Mouse (Mus musculus) hindbrain, postnatal 0 days (tissue): ENCODE measurements at regions not wholly inside any gene's neighbourhood (a gene's known extent, or its start where the extent isn't known, plus 50 kb on each side); places are given as distances from the start of the nearest gene placed in this dataset.

Experiments used
- ATAC-seq: fragments of 200-750 bp; cut with Nextera tagmentation; 2 replicates; pipeline ENCODE4 v1.8.0; 2017; ENCODE audit warnings: mild to moderate bottlenecking, moderate TSS enrichment, moderate library complexity
- DNase-seq: peaks from one replicate; pipeline ENCODE4 v3.0.0-alpha.2; 2015; ENCODE audit warnings: low spot score
- H3K27ac ChIP-seq: fragments of 300-500 bp; sonication (generic); 2 replicates; pipeline ENCODE4 v1.5.1; 2014; ENCODE audit warnings: mild to moderate bottlenecking
- H3K27me3 ChIP-seq: fragments of 300-500 bp; sonication (generic); 2 replicates; pipeline ENCODE4 v1.6.1; 2014; ENCODE audit warnings: low read length, mixed read lengths; ENCODE audit not compliant: insufficient read depth
- H3K36me3 ChIP-seq: fragments of 300-500 bp; sonication (generic); 2 replicates; pipeline ENCODE4 v1.6.1; 2014; ENCODE audit warnings: low read length, mixed read lengths; ENCODE audit not compliant: insufficient read depth
- H3K4me1 ChIP-seq: fragments of 300-500 bp; sonication (generic); 2 replicates; pipeline ENCODE4 v1.6.1; 2014; ENCODE audit warnings: antibody characterized with exemption, low read length, mixed read lengths; ENCODE audit not compliant: insufficient read depth
- H3K4me2 ChIP-seq: fragments of 300-500 bp; sonication (generic); 2 replicates; pipeline ENCODE4 v1.6.1; 2014; ENCODE audit warnings: low read depth, mild to moderate bottlenecking, low read length, moderate library complexity, mixed read lengths
- H3K4me3 ChIP-seq: fragments of 300-500 bp; sonication (generic); 2 replicates; pipeline ENCODE4 v1.5.1; 2014; ENCODE audit warnings: low read length
- H3K9ac ChIP-seq: fragments of 300-500 bp; sonication (generic); replicated peaks from 2 replicates; pipeline ENCODE4 v1.6.1; 2014; ENCODE audit warnings: mild to moderate bottlenecking, low read length, moderate library complexity, mixed read lengths
- H3K9me3 ChIP-seq: fragments of 300-500 bp; sonication (generic); 2 replicates; pipeline ENCODE4 v1.6.1; 2016; ENCODE audit warnings: low read length, mixed read lengths
- CTCF ChIP-seq: IDR thresholded peaks from 2 replicates; pipeline ENCODE4 v1.5.1; 2016; ENCODE audit warnings: antibody characterized with exemption, control low read depth, low read depth
- WGBS: fragments of 180-500 bp; shearing (Covaris S2); extraction: QIAGEN DNeasy Blood & Tissue Kit; methylation state at CpG from one replicate; pipeline ENCODE4 v1.1.7; 2014; 5-methylcytosine and 5-hydroxymethylcytosine counted together

DNA sequence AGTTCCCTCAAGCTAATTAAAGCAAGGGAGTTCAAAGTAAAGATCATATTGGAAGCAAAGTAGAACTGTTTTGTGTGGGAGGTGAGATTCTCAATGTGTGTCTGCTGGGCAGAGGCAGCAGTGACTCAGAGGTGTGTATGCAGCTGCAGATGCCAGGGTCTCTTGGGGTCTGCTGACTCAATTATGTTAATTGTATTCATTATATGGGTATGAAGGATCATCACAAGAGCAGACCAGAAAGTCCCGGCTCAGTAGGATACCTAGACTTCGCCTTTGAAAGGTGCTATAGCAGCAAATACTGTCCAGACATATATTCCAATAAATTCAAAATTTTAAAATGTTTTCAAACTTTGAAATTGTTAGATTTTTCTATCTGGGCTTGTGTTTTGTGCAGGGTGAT, 147.6 kb upstream of the 4930583I09Rik start:
- Histone ChIP-seq H3K27ac (no peak overlapping the region), H3K27me3 (no peaks in the 10 kb centered on the region), H3K4me1 (no peaks in the 10 kb centered on the region), H3K36me3 (no peaks in the 10 kb centered on the region), H3K4me2 (no peak overlapping the region), H3K9me3 (no peaks in the 10 kb centered on the region), H3K9ac (no peak overlapping the region), H3K4me3 (no peak overlapping the region)
- DNase-seq (no peak), ATAC-seq (no peak)
- no peak for TF ChIP-seq CTCF
- WGBS: 73% methylated on average over 2 of the region's 2 CpGs

DNA sequence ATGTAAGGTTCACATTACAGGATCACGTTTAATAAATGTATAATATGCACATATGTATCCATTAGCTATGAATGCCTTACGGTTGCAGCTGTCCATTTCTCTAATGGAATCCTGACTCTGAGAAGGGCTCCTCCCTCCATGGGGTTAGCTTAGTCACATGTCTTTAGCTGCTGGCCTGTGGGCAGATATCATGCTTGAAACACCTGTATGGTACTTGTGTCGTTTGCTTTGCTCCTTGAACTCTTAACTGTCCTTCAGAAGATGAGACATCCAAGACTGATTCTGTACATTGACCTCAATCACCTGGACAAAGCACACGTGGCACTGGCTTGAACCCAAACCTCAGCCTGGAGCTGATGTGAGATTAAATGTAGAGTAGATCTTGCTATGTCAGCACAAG, 128.3 kb upstream of the 4930583I09Rik start:
- no peak for ATAC-seq
- H3K9ac ChIP-seq: no peak overlapping the region
- WGBS: 83% methylated on average over 4 of the region's 4 CpGs

GRCm38 (mm10) chr17:64961887-64962286, 126.0 kb upstream of the 4930583I09Rik start:
- no peaks in the 10 kb centered on the region for H3K27me3 ChIP-seq
- DNase-seq (no peak), ATAC-seq (no peak)
- H3K4me1 ChIP-seq: no peaks in the 10 kb centered on the region
- H3K9ac ChIP-seq: no peak overlapping the region
- H3K4me3 ChIP-seq: no peak overlapping the region
- H3K36me3 ChIP-seq: no peaks in the 10 kb centered on the region
- no peaks in the 10 kb centered on the region for H3K9me3 ChIP-seq
- no peak overlapping the region for H3K27ac ChIP-seq
- no peak overlapping the region for H3K4me2 ChIP-seq
- WGBS: 87% methylated on average over 2 of the region's 2 CpGs
- TF ChIP-seq CTCF: no peak

More for the DNA sequence above, 128.3 kb upstream of the 4930583I09Rik start:
- Histone ChIP-seq H3K9me3 (no peaks in the 10 kb centered on the region), H3K27me3 (no peaks in the 10 kb centered on the region), H3K4me2 (no peak overlapping the region), H3K4me1 (no peaks in the 10 kb centered on the region), H3K4me3 (no peak overlapping the region), H3K27ac (no peak overlapping the region), H3K36me3 (no peaks in the 10 kb centered on the region)
- no peak for DNase-seq
- TF ChIP-seq CTCF: no peak

- ATAC-seq (no peak), DNase-seq (no peak)
- WGBS: 69% methylated on average over 9 of the region's 9 CpGs
- H3K27ac ChIP-seq: no peak overlapping the region
- no peaks in the 10 kb centered on the region for H3K27me3 ChIP-seq
- H3K9ac ChIP-seq: no peak overlapping the region
- no peak for TF ChIP-seq CTCF
- no peak overlapping the region for H3K4me3 ChIP-seq
- H3K9me3 ChIP-seq: no peaks in the 10 kb centered on the region
- no peaks in the 10 kb centered on the region for H3K36me3 ChIP-seq
- H3K4me2 ChIP-seq: no peak overlapping the region
- H3K4me1 ChIP-seq: no peaks in the 10 kb centered on the region
Measured at GRCm38 (mm10) chr17:64957495-64957894, 121.6 kb upstream of the 4930583I09Rik start.

- Histone ChIP-seq H3K9ac (no peak overlapping the region), H3K36me3 (no peaks in the 10 kb centered on the region), H3K27ac (no peak overlapping the region), H3K4me3 (no peak overlapping the region), H3K4me2 (no peak overlapping the region), H3K27me3 (no peaks in the 10 kb centered on the region), H3K4me1 (no peaks in the 10 kb centered on the region), H3K9me3 (no peaks in the 10 kb centered on the region)
- TF ChIP-seq CTCF: no peak
- WGBS: 75% methylated on average over 7 of the region's 7 CpGs
- no peak for ATAC-seq
- no peak for DNase-seq
Measured at GRCm38 (mm10) chr17:64956506-64956905, 120.6 kb upstream of the 4930583I09Rik start.

DNA sequence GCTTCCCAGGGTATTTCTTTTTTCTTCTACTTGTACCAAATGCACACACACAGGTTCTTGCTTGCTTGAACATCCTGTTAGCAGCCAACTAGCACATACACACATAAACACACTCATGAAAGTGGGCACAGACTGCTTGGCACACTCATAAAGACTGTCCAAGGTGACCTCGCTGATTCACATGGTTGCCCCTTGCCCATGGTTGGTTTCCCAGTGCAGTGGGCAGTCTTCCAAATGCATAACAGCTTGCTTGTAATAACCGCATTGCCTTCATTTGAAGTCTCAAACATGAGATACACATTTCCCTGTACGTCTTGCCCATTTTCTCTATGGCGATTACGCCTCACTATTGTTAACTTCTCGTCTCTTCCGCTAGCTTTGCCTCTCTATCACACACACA, 117.4 kb upstream of the 4930583I09Rik start:
- 65% methylated on average over 7 of the region's 7 CpGs for WGBS
- ATAC-seq (peak; percentile 61; the same call in 1 of the 2 replicates), DNase-seq (peak; percentile 62)

DNA sequence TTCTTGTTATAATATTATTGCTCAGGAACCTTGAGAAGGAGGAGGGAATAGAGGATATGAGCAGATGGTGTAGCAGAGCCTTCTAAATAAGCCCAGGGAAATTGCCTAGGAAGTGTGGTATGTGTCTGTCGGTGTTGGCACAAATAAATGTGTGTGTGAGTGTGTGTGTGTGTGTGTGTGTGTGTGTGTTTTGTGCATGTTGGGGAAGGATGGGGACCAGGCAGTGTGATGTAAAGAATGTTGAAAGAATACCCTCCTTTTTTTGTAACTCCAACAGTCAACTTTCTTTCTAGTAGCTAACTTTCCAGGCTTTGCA, 115.7 kb upstream of the 4930583I09Rik start:
- Histone ChIP-seq H3K4me3 (no peak overlapping the region), H3K27ac (no peak overlapping the region), H3K4me2 (no peak overlapping the region), H3K9me3 (no peaks in the 10 kb centered on the region), H3K36me3 (no peaks in the 10 kb centered on the region), H3K4me1 (no peaks in the 10 kb centered on the region), H3K27me3 (no peaks in the 10 kb centered on the region), H3K9ac (no peak overlapping the region)
- no peak for DNase-seq
- WGBS: 50% methylated on average over 1 of the region's 1 CpGs
- TF ChIP-seq CTCF: no peak
- ATAC-seq: no peak

More for the DNA sequence above, 117.4 kb upstream of the 4930583I09Rik start:
- no peak for TF ChIP-seq CTCF
- H3K27me3 ChIP-seq: no peaks in the 10 kb centered on the region
- H3K9me3 ChIP-seq: no peaks in the 10 kb centered on the region
- H3K4me3 ChIP-seq: no peak overlapping the region
- no peak overlapping the region for H3K27ac ChIP-seq
- H3K36me3 ChIP-seq: no peaks in the 10 kb centered on the region
- no peak overlapping the region for H3K9ac ChIP-seq
- H3K4me1 ChIP-seq: no peaks in the 10 kb centered on the region
- no peak overlapping the region for H3K4me2 ChIP-seq
